Mouse (Mus musculus): ENCODE results near the gene Scaper.

Scaper gene

GRCm38 (mm10) chr9:55608701-55609531 lies 329.0 kb downstream of the Scaper start:
- DNase-seq (ENCODE audit: low read depth), result no peak

- DNase-seq (ENCODE audit: low read depth), result no peak
These were observed 339.3 kb downstream of the Scaper start for GRCm38 (mm10) chr9:55598594-55598993.

GRCm38 (mm10) chr9:55586141-55586540 lies 351.8 kb downstream of the Scaper start:
- DNase-seq (ENCODE audit: low read depth), result no peak

- no peak for DNase-seq (ENCODE audit: low read depth)
These were observed 356.5 kb downstream of the Scaper start for GRCm38 (mm10) chr9:55581414-55581813.

GRCm38 (mm10) chr9:55576571-55576970 lies 361.3 kb downstream of the Scaper start:
- DNase-seq (ENCODE audit: low read depth), result no peak

- DNase-seq (ENCODE audit: low read depth), result no peak
These were observed 366.8 kb downstream of the Scaper start for GRCm38 (mm10) chr9:55571071-55571470.

- DNase-seq (ENCODE audit: low read depth), result no peak
These were observed 369.3 kb downstream of the Scaper start for GRCm38 (mm10) chr9:55568466-55569159.

- DNase-seq (ENCODE audit: low read depth), result peak; percentile 37
These were observed 377.0 kb downstream of the Scaper start for GRCm38 (mm10) chr9:55560960-55561359.

- no peak for DNase-seq (ENCODE audit: low read depth)
These were observed 382.9 kb downstream of the Scaper start for GRCm38 (mm10) chr9:55554986-55555385.

GRCm38 (mm10) chr9:55549302-55549890 lies 388.5 kb downstream of the Scaper start:
- no peak for DNase-seq (ENCODE audit: low read depth)

GRCm38 (mm10) chr9:55548871-55549270 lies 389.0 kb downstream of the Scaper start:
- no peak for DNase-seq (ENCODE audit: low read depth)

GRCm38 (mm10) chr9:55546176-55547010 lies 391.5 kb downstream of the Scaper start:
- no peak for DNase-seq (ENCODE audit: low read depth)

GRCm38 (mm10) chr9:55545556-55546175 lies 392.3 kb downstream of the Scaper start:
- DNase-seq (ENCODE audit: low read depth), result no peak

- no peak for DNase-seq (ENCODE audit: low read depth)
These were observed 392.9 kb downstream of the Scaper start for GRCm38 (mm10) chr9:55544861-55545555.

- no peak for DNase-seq (ENCODE audit: low read depth)
These were observed 394.1 kb downstream of the Scaper start for GRCm38 (mm10) chr9:55543703-55544401.

- DNase-seq (ENCODE audit: low read depth), result no peak
These were observed 394.6 kb downstream of the Scaper start for GRCm38 (mm10) chr9:55543336-55543702.

GRCm38 (mm10) chr9:55542366-55543325 lies 395.3 kb downstream of the Scaper start:
- DNase-seq (ENCODE audit: low read depth), result no peak

GRCm38 (mm10) chr9:55541681-55542365 lies 396.1 kb downstream of the Scaper start:
- DNase-seq (ENCODE audit: low read depth), result no peak

- no peak for DNase-seq (ENCODE audit: low read depth)
These were observed 397.0 kb downstream of the Scaper start for GRCm38 (mm10) chr9:55540888-55541287.

Data from fibroblast of lung, adult 2 months (primary cell).